Mouse (Mus musculus) heart, adult 11 months (tissue): Measurements from ENCODE around the gene 5830473C10Rik.

Experiments
- DNase-seq: peaks from one replicate; pipeline ENCODE4 v3.0.0; 2022

5830473C10Rik gene

GRCm38 (mm10) chr5:90560743-90561142, at the start of gene 5830473C10Rik:
5830473C10Rik (plus strand) TSS chr5:90561107.
- peak; percentile 34 for DNase-seq

- DNase-seq, result no peak
Measured at GRCm38 (mm10) chr5:90512288-90512955, 48.5 kb upstream of the 5830473C10Rik start.

GRCm38 (mm10) chr5:90515561-90515960, 45.3 kb upstream of the 5830473C10Rik start:
- no peak for DNase-seq

- no peak for DNase-seq
Measured at GRCm38 (mm10) chr5:90518356-90519100, 42.4 kb upstream of the 5830473C10Rik start, which contains the start of gene Afm. Afm (plus strand) TSS chr5:90518932.

GRCm38 (mm10) chr5:90551191-90551590, 9.7 kb upstream of the 5830473C10Rik start:
- peak; percentile 54 for DNase-seq

GRCm38 (mm10) chr5:90556052-90556451, 4.9 kb upstream of the 5830473C10Rik start:
- DNase-seq, result peak; percentile 25

- DNase-seq, result peak; percentile 31
Measured at GRCm38 (mm10) chr5:90561721-90562275, 891 bp downstream of the 5830473C10Rik start.

- peak; percentile 54 for DNase-seq
Measured at GRCm38 (mm10) chr5:90562880-90563279, 2.0 kb downstream of the 5830473C10Rik start.

- DNase-seq, result peak; percentile 18
Measured at GRCm38 (mm10) chr5:90564161-90564560, 3.3 kb downstream of the 5830473C10Rik start.

GRCm38 (mm10) chr5:90565205-90565604, 4.3 kb downstream of the 5830473C10Rik start:
- no peak for DNase-seq

GRCm38 (mm10) chr5:90567788-90568187, 6.9 kb downstream of the 5830473C10Rik start:
- peak; percentile 67 for DNase-seq

GRCm38 (mm10) chr5:90568338-90568737, 7.4 kb downstream of the 5830473C10Rik start:
- DNase-seq, result peak; percentile 19

GRCm38 (mm10) chr5:90571216-90571615, 10.3 kb downstream of the 5830473C10Rik start:
- peak; percentile 5 for DNase-seq

GRCm38 (mm10) chr5:90577751-90578150, 16.8 kb downstream of the 5830473C10Rik start:
- peak; percentile 86 for DNase-seq

- DNase-seq, result no peak
Measured at GRCm38 (mm10) chr5:90579556-90579955, 18.6 kb downstream of the 5830473C10Rik start.

GRCm38 (mm10) chr5:90582179-90582578, 21.3 kb downstream of the 5830473C10Rik start:
- no peak for DNase-seq

GRCm38 (mm10) chr5:90584799-90585198, 23.9 kb downstream of the 5830473C10Rik start:
- DNase-seq, result peak; percentile 19

GRCm38 (mm10) chr5:90586511-90586910, 25.6 kb downstream of the 5830473C10Rik start:
- no peak for DNase-seq

- DNase-seq, result no peak
Measured at GRCm38 (mm10) chr5:90588104-90588503, 27.2 kb downstream of the 5830473C10Rik start.

- peak; percentile 91 for DNase-seq
Measured at GRCm38 (mm10) chr5:90588708-90589595, 28.0 kb downstream of the 5830473C10Rik start.

- DNase-seq, result no peak
Measured at GRCm38 (mm10) chr5:90590676-90591075, 29.8 kb downstream of the 5830473C10Rik start.

- no peak for DNase-seq
Measured at GRCm38 (mm10) chr5:90591936-90592335, 31.0 kb downstream of the 5830473C10Rik start.

- DNase-seq, result no peak
Measured at GRCm38 (mm10) chr5:90594945-90595344, 34.0 kb downstream of the 5830473C10Rik start.
